Mouse (Mus musculus) c-Kit-positive CD71-positive TER-119-negative erythroid progenitor cells, embryonic 14.5 days (primary cell): ENCODE data around the gene Kalrn.

ENCODE experiments used
- DNase-seq: peaks from one replicate; pipeline ENCODE4 v3.0.0-alpha.2; 2013; ENCODE audit warnings: low read depth

Gene Kalrn

DNA sequence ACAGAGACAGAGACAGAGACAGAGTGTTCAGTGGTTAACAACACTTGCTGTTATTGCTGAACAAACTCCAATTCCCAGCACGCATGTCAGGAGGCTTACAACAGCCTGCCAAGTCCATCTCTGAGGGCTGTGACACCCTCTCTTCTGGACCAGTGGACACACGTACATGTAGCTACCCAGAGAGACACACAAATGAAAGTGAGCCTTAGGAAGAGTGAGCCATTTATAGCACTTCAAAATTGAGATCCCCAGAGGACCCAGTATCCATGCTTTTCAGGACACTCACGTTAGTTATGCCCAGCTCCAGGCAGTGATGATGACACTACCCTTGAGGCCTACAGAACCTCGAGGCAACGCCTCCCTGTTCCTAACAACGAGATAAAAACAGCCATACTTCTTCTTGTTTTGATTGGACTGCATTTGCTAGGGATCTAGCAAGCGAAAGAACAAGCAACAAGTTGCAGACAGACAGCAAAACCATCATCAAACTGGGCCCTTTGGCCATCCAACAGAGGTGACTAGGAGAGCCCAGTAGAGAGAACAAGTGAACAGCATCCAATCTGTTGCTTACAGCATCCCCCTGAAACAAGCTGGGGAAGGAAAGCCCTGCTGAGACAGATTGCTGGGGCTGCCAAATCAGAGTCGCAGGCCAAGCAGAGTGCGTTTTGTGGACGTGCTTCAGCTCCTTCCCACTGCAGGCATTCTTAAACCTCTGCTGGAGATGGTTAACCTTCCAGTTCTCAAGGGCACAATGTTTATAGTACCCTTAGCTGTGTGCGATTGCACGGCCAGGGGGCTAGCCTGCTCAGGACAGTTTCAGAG lies 634.8 kb downstream of the Kalrn start:
- DNase-seq = no peak

DNA sequence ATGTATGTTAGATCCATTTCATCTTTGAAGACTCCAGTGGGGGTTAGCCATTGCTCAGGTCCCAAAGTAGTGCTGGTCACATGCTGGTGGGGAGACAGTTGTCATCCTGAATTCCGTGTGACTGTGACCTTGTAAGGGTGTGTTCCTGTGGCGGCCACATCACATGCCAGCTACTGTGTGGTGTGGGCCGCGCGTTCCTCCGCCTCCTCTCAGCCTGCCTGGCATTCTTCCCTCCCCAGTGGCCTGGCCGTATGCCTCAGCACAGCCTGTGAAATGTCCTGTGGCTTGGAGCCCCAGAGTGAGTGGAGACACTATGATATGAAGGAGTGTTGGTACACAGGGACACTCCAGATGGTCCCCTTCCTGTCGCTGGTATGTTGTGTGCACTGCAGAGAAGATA lies 635.8 kb downstream of the Kalrn start:
- DNase-seq = no peak

- DNase-seq = no peak
Measured at GRCm38 (mm10) chr16:33936885-33937284, 636.4 kb downstream of the Kalrn start.

- no peak for DNase-seq
Measured at GRCm38 (mm10) chr16:33935407-33935785, 637.9 kb downstream of the Kalrn start.

- DNase-seq = no peak
Measured at GRCm38 (mm10) chr16:33934701-33935406, 638.5 kb downstream of the Kalrn start.

DNA sequence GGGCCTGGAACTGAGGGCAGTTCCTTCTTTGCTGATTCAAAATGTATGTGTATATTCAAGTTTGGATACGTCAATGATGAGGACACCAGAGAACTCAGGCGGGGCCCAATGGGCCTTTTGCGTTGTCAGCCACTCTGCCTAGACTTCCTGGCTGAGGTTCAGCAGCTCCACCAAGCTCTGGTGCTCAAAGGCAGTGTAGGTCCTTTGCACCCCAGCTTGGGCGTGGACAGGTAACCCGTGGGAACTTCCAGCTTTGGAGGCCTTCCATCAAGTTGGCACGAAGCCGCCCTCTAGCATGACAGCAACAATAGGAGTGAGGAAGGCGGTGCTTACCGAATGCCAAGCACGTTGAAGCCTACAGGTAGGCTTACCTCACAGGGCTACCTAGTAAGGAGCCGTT lies 639.9 kb downstream of the Kalrn start:
- DNase-seq = no peak

DNA sequence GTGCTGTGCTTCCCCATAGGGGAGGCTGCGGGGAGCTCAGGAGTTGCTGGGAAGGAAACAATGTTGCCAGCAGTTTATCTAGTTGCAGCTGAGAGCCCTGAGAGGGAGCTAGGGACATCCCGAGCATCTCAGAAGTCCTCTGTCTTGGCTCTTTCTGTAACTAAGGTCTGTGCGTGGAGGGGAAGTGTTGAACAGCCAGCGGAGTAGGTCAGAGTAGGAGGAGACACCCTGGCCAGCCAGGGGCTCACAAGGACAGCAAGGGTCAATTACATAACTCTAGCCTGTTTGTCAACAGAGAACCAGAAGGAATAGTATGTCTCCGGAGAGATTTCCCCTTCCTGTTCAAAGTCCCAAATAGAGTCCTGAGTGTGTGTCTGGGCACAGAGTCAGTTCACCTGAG lies 641.2 kb downstream of the Kalrn start:
- no peak for DNase-seq

GRCm38 (mm10) chr16:33931682-33932081 lies 641.6 kb downstream of the Kalrn start:
- no peak for DNase-seq

GRCm38 (mm10) chr16:33930785-33931184 lies 642.5 kb downstream of the Kalrn start:
- DNase-seq = no peak

DNA sequence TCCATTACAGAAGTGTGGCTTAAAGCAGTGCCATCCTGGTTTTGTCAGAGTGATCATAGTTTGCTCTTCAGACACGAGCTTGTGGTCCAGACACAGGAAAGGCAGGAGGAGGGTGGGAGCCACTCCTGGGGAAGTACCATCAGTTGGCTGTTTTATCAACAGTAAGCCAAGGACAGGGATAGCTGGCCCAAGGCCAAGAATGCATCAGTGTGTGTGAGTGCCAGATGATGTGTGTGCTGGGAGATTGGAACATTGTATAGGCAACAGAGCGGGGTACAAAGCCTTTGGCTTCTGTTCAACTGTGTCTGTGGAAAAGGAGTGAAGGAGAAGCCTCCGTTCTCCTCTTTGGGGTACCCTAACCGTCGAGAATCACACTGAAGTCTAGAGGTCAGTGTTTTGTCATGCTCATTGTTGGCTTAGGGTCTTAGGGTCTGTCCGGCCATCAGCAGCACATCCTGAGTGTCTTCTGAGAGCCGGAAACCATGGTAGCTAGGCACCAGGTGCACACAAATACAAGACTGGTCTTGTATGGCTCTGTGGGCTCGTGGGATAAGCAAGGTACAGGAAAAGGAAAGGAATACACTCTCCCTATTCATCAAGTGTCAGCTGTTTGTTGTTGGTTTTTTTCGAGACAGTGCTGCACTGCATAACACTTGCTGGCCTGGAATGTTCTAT lies 644.4 kb downstream of the Kalrn start:
- no peak for DNase-seq

- DNase-seq = no peak
Measured at GRCm38 (mm10) chr16:33927263-33927824, 646.0 kb downstream of the Kalrn start.

GRCm38 (mm10) chr16:33923758-33924157 lies 649.6 kb downstream of the Kalrn start:
- peak; percentile 25 for DNase-seq

GRCm38 (mm10) chr16:33923001-33923316 lies 650.4 kb downstream of the Kalrn start:
- DNase-seq = no peak

DNA sequence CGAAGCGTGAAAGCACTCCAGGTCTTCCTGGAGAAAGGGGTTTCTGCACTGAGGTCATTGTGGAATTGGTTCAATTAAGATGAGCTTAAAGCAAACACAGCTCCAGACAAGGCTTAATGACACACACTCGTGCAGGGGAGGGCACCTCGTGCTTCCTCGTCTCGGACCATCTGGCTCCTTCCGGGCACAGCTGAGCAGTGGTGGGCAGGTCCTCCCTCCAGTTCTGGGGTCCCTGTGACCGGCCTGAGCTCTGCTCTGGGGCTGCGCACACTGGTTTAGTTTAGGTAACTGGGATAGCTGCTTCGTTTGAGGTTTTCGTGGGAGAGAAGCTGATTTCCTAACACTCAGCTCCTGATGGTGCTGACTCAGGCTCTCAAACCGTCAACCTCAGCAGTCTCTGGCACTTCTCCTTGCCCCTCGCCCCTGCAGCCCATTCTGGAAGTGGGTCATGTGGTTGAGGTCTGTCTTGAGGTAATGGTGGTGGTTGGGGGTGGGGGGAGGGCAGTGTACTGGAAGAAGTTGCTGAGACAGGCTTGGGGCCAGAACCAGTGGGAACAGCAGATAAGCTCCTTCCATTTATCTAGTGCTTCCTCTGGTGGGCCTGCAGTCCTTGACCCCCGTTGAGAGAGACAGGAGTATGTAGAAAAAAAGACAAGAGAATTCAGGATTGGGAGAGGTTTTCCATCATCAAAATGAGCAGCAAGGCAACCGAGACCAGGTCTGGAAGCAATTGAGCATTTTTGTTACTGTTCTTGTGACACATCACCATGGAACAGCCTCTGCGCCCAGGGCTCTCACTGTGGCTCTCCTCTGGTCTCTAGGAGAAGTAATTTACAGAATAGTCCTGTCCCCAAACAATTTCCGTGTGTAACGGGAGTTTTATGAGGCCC lies 651.0 kb downstream of the Kalrn start:
- peak; percentile 11 for DNase-seq

GRCm38 (mm10) chr16:33921514-33921913 lies 651.8 kb downstream of the Kalrn start:
- DNase-seq = no peak
